Mouse (Mus musculus) lung, embryonic 15.5 days (tissue): ENCODE measurements around the gene Spata2l. TPM values are rescaled to one million over a fixed set of nuclear protein-coding genes. Genes with fewer than 3 reads are reported as not detected.
"Not testable (repeated sequence)": the region's sequence is repeated elsewhere in the genome, so short reads cannot be mapped to it uniquely, and the experiment has no call there.

Source experiments
- ATAC-seq: fragments of 200-750 bp; cut with Nextera tagmentation; 2 replicates; pipeline ENCODE4 v1.8.0; 2017; ENCODE audit warnings: moderate number of reproducible peaks, borderline replicate concordance; ENCODE audit not compliant: low FRiP score, low TSS enrichment; ENCODE audit errors: extremely low read depth
- H3K27ac ChIP-seq: fragments of 300-500 bp; sonication (generic); 2 replicates; pipeline ENCODE4 v1.5.1; 2015; ENCODE audit warnings: moderate library complexity, mild to moderate bottlenecking, inconsistent platforms
- H3K27me3 ChIP-seq: fragments of 300-500 bp; sonication (generic); 2 replicates; pipeline ENCODE4 v1.6.1; 2015; ENCODE audit warnings: inconsistent platforms
- H3K36me3 ChIP-seq: fragments of 300-500 bp; sonication (generic); 2 replicates; pipeline ENCODE4 v1.6.1; 2015; ENCODE audit warnings: inconsistent platforms
- H3K4me1 ChIP-seq: fragments of 300-500 bp; sonication (generic); 2 replicates; pipeline ENCODE4 v1.6.1; 2015; ENCODE audit warnings: inconsistent platforms
- H3K4me2 ChIP-seq: fragments of 300-500 bp; sonication (generic); 2 replicates; pipeline ENCODE4 v1.6.1; 2015; ENCODE audit warnings: inconsistent platforms, mild to moderate bottlenecking, moderate library complexity
- H3K4me3 ChIP-seq: fragments of 300-500 bp; sonication (generic); 2 replicates; pipeline ENCODE4 v1.5.1; 2015; ENCODE audit warnings: mild to moderate bottlenecking, inconsistent platforms
- H3K9ac ChIP-seq: fragments of 300-500 bp; sonication (generic); 2 replicates; pipeline ENCODE4 v1.6.1; 2015; ENCODE audit warnings: inconsistent platforms
- H3K9me3 ChIP-seq: fragments of 300-500 bp; sonication (generic); 2 replicates; pipeline ENCODE4 v1.6.1; 2016; ENCODE audit warnings: inconsistent platforms
- WGBS: fragments of 180-500 bp; shearing (Covaris S2); methylation state at CpG from one replicate; pipeline ENCODE4 v1.1.7; 2015; 5-methylcytosine and 5-hydroxymethylcytosine counted together
- polyA plus RNA-seq: library from polyadenylated mRNA; unstranded; fragments of >200 nt; fragmentation: Nextera tagmentation; extraction: Ambion mirVana; gene quantifications from 2 replicates; pipeline ENCODE4 v1.2.1, GENCODE M21; 2015

Spata2l gene
- polyA plus RNA-seq, 1 experiment from 2014 or later = 4.6 TPM

GRCm38 (mm10) chr8:123244382-123244781 lies 8.3 kb upstream of the Spata2l start:
- Histone ChIP-seq H3K4me2 (no peak overlapping the region), H3K27me3 (no peaks in the 10 kb centered on the region), H3K27ac (no peak overlapping the region), H3K9me3 (no peaks in the 10 kb centered on the region), H3K4me1 (no peaks in the 10 kb centered on the region), H3K4me3 (no peak overlapping the region), H3K36me3 (peaks cover 54% of the 10 kb centered on the region), H3K9ac (no peak overlapping the region)
- no peak for ATAC-seq
- 83% methylated on average over 4 of the region's 4 CpGs for WGBS

DNA sequence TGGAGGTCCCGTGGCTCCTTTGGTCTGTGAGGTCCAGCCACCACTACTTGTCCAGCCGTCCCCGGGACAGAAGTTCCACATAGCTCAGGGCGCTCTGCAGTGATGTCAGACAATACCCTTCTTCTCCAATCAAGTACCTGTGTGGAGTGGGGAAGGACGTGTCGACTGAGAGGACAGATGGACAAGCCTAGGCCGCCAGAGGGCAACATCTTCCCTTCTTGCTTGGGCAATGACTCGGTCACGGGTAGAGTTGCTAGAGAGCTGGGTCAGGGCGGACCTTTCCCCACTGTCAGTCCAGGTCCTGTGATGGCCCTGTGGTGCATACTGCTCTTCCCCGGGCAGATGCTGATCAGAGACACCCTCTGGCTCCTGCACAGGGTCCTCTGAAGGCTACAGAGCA lies 7.0 kb upstream of the Spata2l start:
- WGBS = 68% methylated on average over 11 of the region's 11 CpGs
- Histone ChIP-seq H3K27ac (no peak overlapping the region), H3K4me2 (no peak overlapping the region), H3K4me1 (no peaks in the 10 kb centered on the region), H3K27me3 (no peaks in the 10 kb centered on the region), H3K9ac (no peak overlapping the region), H3K4me3 (no peak overlapping the region), H3K36me3 (peaks cover 41% of the 10 kb centered on the region), H3K9me3 (no peaks in the 10 kb centered on the region)
- no peak for ATAC-seq

GRCm38 (mm10) chr8:123242107-123242923 lies 6.3 kb upstream of the Spata2l start:
- ATAC-seq = no peak
- 77% methylated on average over 7 of the region's 7 CpGs for WGBS
- Histone ChIP-seq H3K27ac (no peak overlapping the region), H3K9ac (no peak overlapping the region), H3K36me3 (peaks cover 33% of the 10 kb centered on the region), H3K27me3 (no peaks in the 10 kb centered on the region), H3K4me3 (no peak overlapping the region), H3K4me1 (no peaks in the 10 kb centered on the region), H3K9me3 (no peaks in the 10 kb centered on the region), H3K4me2 (no peak overlapping the region)

DNA sequence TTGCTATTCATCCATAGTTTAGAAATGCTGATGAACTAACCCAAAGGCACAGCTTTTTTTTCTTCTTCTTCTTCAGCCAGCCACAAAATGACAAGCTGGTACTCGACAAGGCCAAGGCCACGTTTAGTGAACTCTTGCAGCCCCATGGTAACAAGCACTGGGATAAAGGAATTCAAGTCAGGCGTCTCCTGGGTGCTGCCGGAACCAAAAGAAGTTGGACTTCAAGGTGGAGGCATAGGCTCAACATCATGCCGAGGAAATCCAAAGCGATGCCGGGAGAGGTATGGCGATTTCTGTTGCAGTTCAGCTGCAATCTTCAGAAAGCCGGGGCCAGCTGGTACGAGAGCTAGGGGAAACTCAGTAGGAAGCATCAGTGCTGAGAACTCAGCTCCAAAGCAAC lies 3.4 kb upstream of the Spata2l start:
- ATAC-seq = no peak
- Histone ChIP-seq H3K9ac (no peak overlapping the region), H3K9me3 (no peaks in the 10 kb centered on the region), H3K27ac (no peak overlapping the region), H3K36me3 (peaks cover 5% of the 10 kb centered on the region; the same call in 1 of the 2 replicates), H3K27me3 (peaks cover 17% of the 10 kb centered on the region), H3K4me2 (no peak overlapping the region), H3K4me1 (peaks cover 17% of the 10 kb centered on the region), H3K4me3 (no peak overlapping the region)
- WGBS = 84% methylated on average over 10 of the region's 10 CpGs

- WGBS = 29% methylated on average over 13 of the region's 13 CpGs
- ATAC-seq = no peak
Observed at GRCm38 (mm10) chr8:123234918-123235519, 1.0 kb downstream of the Spata2l start.

DNA sequence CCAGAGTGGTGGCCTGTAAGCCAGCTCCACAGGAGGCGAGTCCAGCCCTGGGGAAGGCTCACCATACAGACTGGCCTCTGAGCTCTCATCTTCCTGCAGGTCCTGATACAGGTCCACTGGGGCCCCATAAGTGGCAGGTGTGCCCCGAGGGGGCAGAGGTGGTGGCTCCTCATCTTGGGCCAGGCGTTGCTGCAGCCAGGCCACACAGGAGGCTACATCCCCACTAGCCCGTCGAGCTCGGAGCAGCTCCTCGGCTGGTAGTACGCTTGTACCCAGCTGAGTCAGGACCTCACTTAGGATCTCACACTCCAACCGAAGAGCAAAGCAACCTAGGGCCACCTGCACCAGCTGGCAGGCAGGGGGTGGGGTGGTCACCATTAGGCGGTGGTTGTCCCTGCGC lies 2.3 kb downstream of the Spata2l start:
- ATAC-seq = no peak
- Histone ChIP-seq H3K27ac (no peak overlapping the region), H3K27me3 (peaks cover 30% of the 10 kb centered on the region), H3K9me3 (no peaks in the 10 kb centered on the region), H3K36me3 (no peaks in the 10 kb centered on the region), H3K9ac (no peak overlapping the region), H3K4me3 (no peak overlapping the region), H3K4me1 (peaks cover 17% of the 10 kb centered on the region), H3K4me2 (no peak overlapping the region)
- 67% methylated on average over 11 of the region's 11 CpGs for WGBS

More at GRCm38 (mm10) chr8:123234918-123235519, 1.0 kb downstream of the Spata2l start:
- Histone ChIP-seq H3K9ac (peak overlapping the region; percentile 54), H3K27me3 (peaks cover 30% of the 10 kb centered on the region), H3K4me1 (peaks cover 17% of the 10 kb centered on the region), H3K4me3 (peak overlapping the region; percentile 65), H3K9me3 (no peaks in the 10 kb centered on the region), H3K27ac (no peak overlapping the region), H3K4me2 (peak overlapping the region; percentile 90), H3K36me3 (no peaks in the 10 kb centered on the region)

GRCm38 (mm10) chr8:123233300-123233699 lies 2.7 kb downstream of the Spata2l start:
- peaks cover 17% of the 10 kb centered on the region for H3K4me1 ChIP-seq
- H3K9me3 ChIP-seq = no peaks in the 10 kb centered on the region
- WGBS = 53% methylated on average over 13 of the region's 13 CpGs
- no peak for ATAC-seq
- H3K36me3 ChIP-seq = no peaks in the 10 kb centered on the region
- no peak overlapping the region for H3K27ac ChIP-seq
- no peak overlapping the region for H3K4me3 ChIP-seq
- peaks cover 30% of the 10 kb centered on the region for H3K27me3 ChIP-seq
- no peak overlapping the region for H3K9ac ChIP-seq
- no peak overlapping the region for H3K4me2 ChIP-seq

GRCm38 (mm10) chr8:123232553-123232952 lies 3.5 kb downstream of the Spata2l start:
- no peak overlapping the region for H3K9ac ChIP-seq
- H3K4me2 ChIP-seq = no peak overlapping the region
- no peak overlapping the region for H3K27ac ChIP-seq
- no peak overlapping the region for H3K4me3 ChIP-seq
- no peak for ATAC-seq
- WGBS = 30% methylated on average over 7 of the region's 7 CpGs
- peaks cover 30% of the 10 kb centered on the region for H3K27me3 ChIP-seq
- peaks cover 17% of the 10 kb centered on the region for H3K4me1 ChIP-seq
- no peaks in the 10 kb centered on the region for H3K9me3 ChIP-seq
- peaks cover 3% of the 10 kb centered on the region; the same call in 1 of the 2 replicates for H3K36me3 ChIP-seq

DNA sequence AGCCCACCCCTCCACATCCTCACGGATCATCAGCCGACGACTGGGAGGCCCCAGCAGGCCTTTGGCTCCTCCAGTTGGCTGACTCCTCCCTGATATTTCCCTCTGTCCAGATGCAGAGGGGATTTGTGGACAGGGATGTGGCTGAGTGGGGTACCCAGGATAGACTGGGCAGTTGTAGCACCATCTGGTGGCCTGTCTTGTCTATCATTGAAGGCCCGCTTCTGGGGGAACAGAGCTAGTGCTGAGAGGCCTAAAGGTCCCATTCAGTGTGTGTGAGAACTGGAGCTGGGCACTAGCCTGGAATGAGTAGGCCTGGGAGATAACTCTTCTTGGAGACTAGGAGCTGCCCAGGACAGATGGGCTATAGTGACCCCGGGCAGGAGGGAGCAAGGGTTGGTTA lies 4.3 kb downstream of the Spata2l start:
- peaks cover 17% of the 10 kb centered on the region for H3K4me1 ChIP-seq
- H3K36me3 ChIP-seq = peaks cover 11% of the 10 kb centered on the region; the same call in 1 of the 2 replicates
- no peak overlapping the region for H3K4me2 ChIP-seq
- ATAC-seq = no peak
- H3K9ac ChIP-seq = no peak overlapping the region
- no peaks in the 10 kb centered on the region for H3K9me3 ChIP-seq
- no peak overlapping the region for H3K27ac ChIP-seq
- H3K27me3 ChIP-seq = peaks cover 30% of the 10 kb centered on the region
- WGBS = 51% methylated on average over 5 of the region's 5 CpGs
- no peak overlapping the region for H3K4me3 ChIP-seq

GRCm38 (mm10) chr8:123230326-123230725 lies 5.7 kb downstream of the Spata2l start:
- H3K9ac ChIP-seq, H3K4me3 ChIP-seq, ATAC-seq, H3K9me3 ChIP-seq, H3K27ac ChIP-seq, H3K4me2 ChIP-seq: not testable (repeated sequence)
- WGBS = 82% methylated on average over 11 of the region's 11 CpGs
- peaks cover 12% of the 10 kb centered on the region; the same call in 1 of the 2 replicates for H3K36me3 ChIP-seq
- peaks cover 23% of the 10 kb centered on the region for H3K27me3 ChIP-seq
- H3K4me1 ChIP-seq = peaks cover 12% of the 10 kb centered on the region

GRCm38 (mm10) chr8:123228416-123228815 lies 7.6 kb downstream of the Spata2l start:
- H3K4me2 ChIP-seq = no peak overlapping the region
- peaks cover 12% of the 10 kb centered on the region; the same call in 1 of the 2 replicates for H3K36me3 ChIP-seq
- 94% methylated on average over 1 of the region's 1 CpGs for WGBS
- peaks cover 13% of the 10 kb centered on the region for H3K4me1 ChIP-seq
- no peak overlapping the region for H3K27ac ChIP-seq
- H3K27me3 ChIP-seq = peaks cover 4% of the 10 kb centered on the region; the same call in 1 of the 2 replicates
- H3K9ac ChIP-seq = no peak overlapping the region
- no peak for ATAC-seq
- no peaks in the 10 kb centered on the region for H3K9me3 ChIP-seq
- H3K4me3 ChIP-seq = no peak overlapping the region
